In the genomic region with DNA sequence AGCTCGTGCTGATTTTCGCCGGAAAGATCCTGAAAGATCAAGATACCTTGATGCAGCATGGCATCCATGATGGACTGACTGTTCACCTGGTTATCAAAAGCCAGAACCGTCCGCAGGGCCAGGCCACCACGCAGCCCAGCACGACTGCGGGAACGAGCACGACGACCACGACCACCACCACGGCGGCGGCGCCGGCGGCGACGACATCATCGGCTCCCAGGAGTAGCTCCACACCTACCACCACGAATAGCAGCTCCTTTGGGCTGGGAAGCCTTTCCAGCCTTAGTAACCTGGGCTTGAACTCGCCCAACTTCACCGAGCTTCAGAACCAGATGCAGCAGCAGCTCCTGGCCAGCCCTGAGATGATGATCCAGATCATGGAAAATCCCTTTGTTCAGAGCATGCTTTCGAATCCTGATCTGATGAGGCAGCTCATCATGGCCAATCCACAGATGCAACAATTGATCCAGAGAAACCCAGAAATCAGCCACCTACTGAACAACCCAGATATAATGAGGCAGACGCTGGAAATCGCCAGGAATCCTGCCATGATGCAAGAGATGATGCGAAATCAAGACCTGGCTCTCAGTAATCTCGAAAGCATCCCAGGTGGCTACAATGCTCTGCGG, we compare ENCODE assay signal across 9 mouse cellular contexts. TPM values are rescaled to one million over a fixed set of nuclear protein-coding genes. Genes with fewer than 3 reads are reported as not detected.
DNase-seq lines count a peak whose midpoint lies in the region; ATAC-seq and TF ChIP-seq lines count a peak whose summit lies in the region.
"Had no signal": no experiment of that assay in that cellular context is flagged by ENCODE, and none has a peak within 500 bp of the region (broad histone marks: within the 10 kb centered on the region; RNA-seq: fewer than 3 reads in every experiment).

No protein-coding gene starts in this region.

- H3K9ac ChIP-seq in forebrain, embryonic 12.5 days = peak overlapping the region; percentile 87
- H3K9ac ChIP-seq in hindbrain, embryonic 15.5 days = peak overlapping the region; percentile 79
- H3K9ac ChIP-seq in limb, embryonic 14.5 days (ENCODE audit: low read depth, low read length, severe bottlenecking) = peak overlapping the region; percentile 82

- peak overlapping the region; percentile 64 for H3K4me2 ChIP-seq in forebrain, embryonic 12.5 days
- H3K4me2 ChIP-seq in hindbrain, embryonic 15.5 days = peak overlapping the region; percentile 72
- peak overlapping the region; percentile 66 for H3K4me2 ChIP-seq in limb, embryonic 14.5 days (replicated peaks; ENCODE audit: low read depth, low read length, severe bottlenecking)

- DNase-seq in cerebellum, adult 18-20 months = peak; percentile 16 to 49
- DNase-seq in cerebellum, adult 8-10 months = no peak
- peak; percentile 23 for DNase-seq in NIH3T3 (ENCODE audit: low read depth)
- no peak for DNase-seq in limb, embryonic 14.5 days (ENCODE audit: low spot score)
- peak; percentile 19 for DNase-seq in naive thymus-derived CD4-positive, alpha-beta T cell, adult 2 months (ENCODE audit: low read depth)
- DNase-seq in thymus, postnatal 4 days = peak; percentile 35

- no peak for TF ChIP-seq POLR2A in limb, embryonic 14.5 days (IDR thresholded peaks at IDR 0.05; ENCODE audit: borderline replicate concordance, extremely low read depth, insufficient read depth, insufficient read length)

- H3K9me3 ChIP-seq in forebrain, embryonic 12.5 days = no peaks in the 10 kb centered on the region
- no peaks in the 10 kb centered on the region for H3K9me3 ChIP-seq in hindbrain, embryonic 15.5 days
- no peaks in the 10 kb centered on the region for H3K9me3 ChIP-seq in limb, embryonic 14.5 days (ENCODE audit: control insufficient read depth, low read length)

- H3K36me3 ChIP-seq in forebrain, embryonic 12.5 days (replicated peaks) = peaks cover 6% of the 10 kb centered on the region; the same call in 1 of the 2 replicates
- no peaks in the 10 kb centered on the region for H3K36me3 ChIP-seq in hindbrain, embryonic 15.5 days
- H3K36me3 ChIP-seq in limb, embryonic 14.5 days (ENCODE audit: control insufficient read depth, insufficient read depth, low read length) = no peaks in the 10 kb centered on the region

- peaks cover 8% of the 10 kb centered on the region; the same call in 1 of the 2 replicates for H3K4me1 ChIP-seq in forebrain, embryonic 12.5 days
- H3K4me1 ChIP-seq in hindbrain, embryonic 15.5 days (replicated peaks) = 0 out of 2 replicates have a peak, but pooled peaks cover 4% of the 10 kb centered on the region
- H3K4me1 ChIP-seq in limb, embryonic 14.5 days (ENCODE audit: control insufficient read depth, insufficient read depth, low read length) = no peaks in the 10 kb centered on the region

- ATAC-seq in forebrain, embryonic 12.5 days (ENCODE audit: low FRiP score) = peak; percentile 22; the same call in 1 of the 2 replicates
- 0 out of 2 replicates have a peak, but pooled peaks have one; percentile 8 for ATAC-seq in hindbrain, embryonic 15.5 days (ENCODE audit: low FRiP score, low read depth)
- no peak for ATAC-seq in limb, embryonic 14.5 days (ENCODE audit: low FRiP score, low read depth)

- H3K4me3 ChIP-seq in forebrain, embryonic 12.5 days (replicated peaks) = peak overlapping the region; percentile 67
- peak overlapping the region; percentile 66 for H3K4me3 ChIP-seq in hindbrain, embryonic 15.5 days
- peak overlapping the region; percentile 58 for H3K4me3 ChIP-seq in limb, embryonic 14.5 days (replicated peaks; ENCODE audit: low read length)

- WGBS in forebrain, embryonic 12.5 days = 20% methylated on average over 30 of the region's 30 CpGs
- 24% methylated on average over 30 of the region's 30 CpGs for WGBS in hindbrain, embryonic 15.5 days
- 25% methylated on average over 30 of the region's 30 CpGs for WGBS in limb, embryonic 14.5 days

- H3K27ac ChIP-seq in forebrain, embryonic 12.5 days = peak overlapping the region; percentile 96
- H3K27ac ChIP-seq in hindbrain, embryonic 15.5 days (replicated peaks) = peak overlapping the region; percentile 96
- H3K27ac ChIP-seq in limb, embryonic 14.5 days (replicated peaks; ENCODE audit: low read depth, low read length) = peak overlapping the region; percentile 93

- H3K27me3 ChIP-seq in forebrain, embryonic 12.5 days = no peaks in the 10 kb centered on the region
- H3K27me3 ChIP-seq in hindbrain, embryonic 15.5 days = no peaks in the 10 kb centered on the region
- no peaks in the 10 kb centered on the region for H3K27me3 ChIP-seq in limb, embryonic 14.5 days (ENCODE audit: control insufficient read depth, insufficient read depth, low read length)
- H3K27me3 ChIP-seq: CH12.LX had no signal

RNA-seq across cellular contexts. Expression of gene Ubqln2, which starts 0.8 kb away (rescaled TPM):
- polyA plus RNA-seq in forebrain, embryonic 12.5 days (2016; fragmentation: Nextera tagmentation; extraction: Ambion mirVana) = 55.1 and 63.9 TPM in 2 replicates
- polyA plus RNA-seq in hindbrain, embryonic 15.5 days (2015; fragmentation: Nextera tagmentation; extraction: Ambion mirVana) = 51.2 and 52.4 TPM in 2 replicates
- polyA plus RNA-seq in limb, embryonic 14.5 days (2012; rRNA removed) = 64.4 and 86.6 TPM in 2 replicates
- 29.2 and 31.9 TPM in 2 replicates for polyA plus RNA-seq in limb, embryonic 14.5 days (2014; fragmentation: Nextera tagmentation; extraction: Ambion mirVana)

RNA-seq across cellular contexts. Expression of gene Cypt3, which starts 59.6 kb away (rescaled TPM):
- not detected in 2 replicates for polyA plus RNA-seq in forebrain, embryonic 12.5 days (2016; fragmentation: Nextera tagmentation; extraction: Ambion mirVana)
- not detected in 2 replicates for polyA plus RNA-seq in hindbrain, embryonic 15.5 days (2015; fragmentation: Nextera tagmentation; extraction: Ambion mirVana)
- polyA plus RNA-seq in limb, embryonic 14.5 days (2012; rRNA removed) = not detected in 2 replicates
- polyA plus RNA-seq in limb, embryonic 14.5 days (2014; fragmentation: Nextera tagmentation; extraction: Ambion mirVana) = not detected in 2 replicates

Comparison
In these comparisons a context has a peak if more than half of its experiments do, and no peak if none do; other contexts are left out.
1. DNase-seq: peak in cerebellum, adult 18-20 months (2 of 2), NIH3T3 (single experiment), naive thymus-derived CD4-positive, alpha-beta T cell, adult 2 months (single experiment) and thymus, postnatal 4 days (single experiment); none in cerebellum, adult 8-10 months (single experiment) and limb, embryonic 14.5 days (single experiment).
2. Peak in every context shown above with its lines, with median percentiles within 50 percentile points of each other: H3K27ac ChIP-seq, H3K4me2 ChIP-seq, H3K4me3 ChIP-seq and H3K9ac ChIP-seq.